Mouse (Mus musculus) midbrain, embryonic 14.5 days (tissue): ENCODE data around the gene Pole3. TPM values are rescaled to one million over a fixed set of nuclear protein-coding genes. Genes with fewer than 3 reads are reported as not detected.

Experiments
- ATAC-seq: fragments of 200-750 bp; cut with Nextera tagmentation; 2 replicates; pipeline ENCODE4 v1.8.0; 2017; ENCODE audit warnings: moderate number of reproducible peaks, moderate library complexity; ENCODE audit not compliant: low FRiP score, low TSS enrichment
- DNase-seq: peaks from one replicate; pipeline ENCODE4 v3.0.0-alpha.2; 2015
- H3K27ac ChIP-seq: fragments of 300-500 bp; sonication (generic); replicated peaks from 2 replicates; pipeline ENCODE4 v1.5.1; 2014; ENCODE audit warnings: mild to moderate bottlenecking, low read depth, low read length, moderate library complexity
- H3K27me3 ChIP-seq: fragments of 300-500 bp; sonication (generic); 2 replicates; pipeline ENCODE4 v1.6.1; 2014; ENCODE audit warnings: low read length, control low read depth, mixed read lengths; ENCODE audit not compliant: control insufficient read depth, insufficient read depth
- H3K36me3 ChIP-seq: fragments of 300-500 bp; sonication (generic); 2 replicates; pipeline ENCODE4 v1.6.1; 2014; ENCODE audit warnings: low read length, control low read depth; ENCODE audit not compliant: control insufficient read depth, insufficient read depth
- H3K4me1 ChIP-seq: fragments of 300-500 bp; sonication (generic); 2 replicates; pipeline ENCODE4 v1.6.1; 2014; ENCODE audit warnings: mild to moderate bottlenecking, antibody characterized with exemption, low read length, control low read depth; ENCODE audit not compliant: control insufficient read depth, insufficient read depth
- H3K4me2 ChIP-seq: fragments of 300-500 bp; sonication (generic); 2 replicates; pipeline ENCODE4 v1.6.1; 2014; ENCODE audit warnings: mild to moderate bottlenecking, low read length, moderate library complexity
- H3K4me3 ChIP-seq: fragments of 300-500 bp; sonication (generic); replicated peaks from 2 replicates; pipeline ENCODE4 v1.5.1; 2014; ENCODE audit warnings: low read depth, low read length
- H3K9ac ChIP-seq: fragments of 300-500 bp; sonication (generic); replicated peaks from 2 replicates; pipeline ENCODE4 v1.6.1; 2014; ENCODE audit warnings: mild to moderate bottlenecking, low read length, moderate library complexity
- H3K9me3 ChIP-seq: fragments of 300-500 bp; sonication (generic); 2 replicates; pipeline ENCODE4 v1.6.1; 2016; ENCODE audit warnings: low read length, control low read depth, mixed read lengths; ENCODE audit not compliant: control insufficient read depth
- WGBS: fragments of 180-500 bp; shearing (Covaris S2); extraction: QIAGEN DNeasy Blood & Tissue Kit; methylation state at CpG from one replicate; pipeline ENCODE4 v1.1.7; 2014; 5-methylcytosine and 5-hydroxymethylcytosine counted together
- polyA plus RNA-seq: library from polyadenylated mRNA; unstranded; fragments of >200 nt; fragmentation: Nextera tagmentation; extraction: Ambion mirVana; gene quantifications from 2 replicates; pipeline ENCODE4 v1.2.1, GENCODE M21; 2014

Pole3 gene
- polyA plus RNA-seq, result 50.9 and 63.5 TPM in 2 replicates

GRCm38 (mm10) chr4:62524651-62525488, at the start of gene Pole3, which contains the start of gene 4933430I17Rik:
Pole3 (minus strand) TSS chr4:62525068.
4933430I17Rik (plus strand) TSS chr4:62525369.
- under 1% methylated on average over 59 of the region's 59 CpGs for WGBS
- H3K27me3 ChIP-seq, result no peaks in the 10 kb centered on the region
- H3K36me3 ChIP-seq, result no peaks in the 10 kb centered on the region
- DNase-seq (peak; percentile 99), ATAC-seq (peak; percentile 98)
- peak within 1 kb of the TSS; percentile 88 for H3K4me2 ChIP-seq
- H3K9me3 ChIP-seq, result no peaks in the 10 kb centered on the region
- H3K27ac ChIP-seq, result peak within 1 kb of the TSS; percentile 96
- H3K9ac ChIP-seq, result peak within 1 kb of the TSS; percentile 80
- peaks cover 15% of the 10 kb centered on the region for H3K4me1 ChIP-seq
- peak within 1 kb of the TSS; percentile 71 for H3K4me3 ChIP-seq

- Histone ChIP-seq H3K4me1 (no peaks in the 10 kb centered on the region), H3K36me3 (no peaks in the 10 kb centered on the region), H3K27me3 (no peaks in the 10 kb centered on the region), H3K4me3 (no peak overlapping the region), H3K9ac (no peak overlapping the region), H3K27ac (no peak overlapping the region), H3K4me2 (no peak overlapping the region), H3K9me3 (no peaks in the 10 kb centered on the region)
- WGBS, result 85% methylated on average over 5 of the region's 5 CpGs
- no peak for DNase-seq
- ATAC-seq, result no peak
These were observed 45.2 kb upstream of the Pole3 start for GRCm38 (mm10) chr4:62570029-62570428.

GRCm38 (mm10) chr4:62569603-62570002, 44.7 kb upstream of the Pole3 start:
- Histone ChIP-seq H3K27me3 (no peaks in the 10 kb centered on the region), H3K27ac (no peak overlapping the region), H3K36me3 (no peaks in the 10 kb centered on the region), H3K9ac (no peak overlapping the region), H3K4me1 (no peaks in the 10 kb centered on the region), H3K9me3 (no peaks in the 10 kb centered on the region), H3K4me2 (no peak overlapping the region), H3K4me3 (no peak overlapping the region)
- DNase-seq (no peak), ATAC-seq (no peak)
- 94% methylated on average over 5 of the region's 5 CpGs for WGBS

GRCm38 (mm10) chr4:62568359-62568758, 43.5 kb upstream of the Pole3 start:
- Histone ChIP-seq H3K9me3 (no peaks in the 10 kb centered on the region), H3K27me3 (no peaks in the 10 kb centered on the region), H3K4me2 (no peak overlapping the region), H3K4me3 (no peak overlapping the region), H3K27ac (no peak overlapping the region), H3K4me1 (no peaks in the 10 kb centered on the region), H3K36me3 (no peaks in the 10 kb centered on the region), H3K9ac (no peak overlapping the region)
- ATAC-seq, result no peak
- no peak for DNase-seq
- whole genome bisulfite sequencing, result 93% methylated on average over 1 of the region's 1 CpGs

- no peak for ATAC-seq
- H3K9me3 ChIP-seq, result no peaks in the 10 kb centered on the region
- no peak overlapping the region for H3K9ac ChIP-seq
- H3K4me1 ChIP-seq, result no peaks in the 10 kb centered on the region
- no peaks in the 10 kb centered on the region for H3K36me3 ChIP-seq
- no peaks in the 10 kb centered on the region for H3K27me3 ChIP-seq
- H3K4me2 ChIP-seq, result no peak overlapping the region
- no peak overlapping the region for H3K27ac ChIP-seq
- WGBS, result 92% methylated on average over 6 of the region's 6 CpGs
- H3K4me3 ChIP-seq, result no peak overlapping the region
- no peak for DNase-seq
These were observed 42.8 kb upstream of the Pole3 start for GRCm38 (mm10) chr4:62567696-62568095.

- Histone ChIP-seq H3K4me2 (no peak overlapping the region), H3K9ac (no peak overlapping the region), H3K9me3 (no peaks in the 10 kb centered on the region), H3K27ac (no peak overlapping the region), H3K36me3 (no peaks in the 10 kb centered on the region), H3K4me1 (no peaks in the 10 kb centered on the region), H3K27me3 (no peaks in the 10 kb centered on the region), H3K4me3 (no peak overlapping the region)
- WGBS, result 90% methylated on average over 4 of the region's 4 CpGs
- no peak for ATAC-seq
- no peak for DNase-seq
These were observed 41.7 kb upstream of the Pole3 start for GRCm38 (mm10) chr4:62566530-62566929.

GRCm38 (mm10) chr4:62562006-62562405, 37.1 kb upstream of the Pole3 start:
- no peak for ATAC-seq
- DNase-seq, result no peak
- Histone ChIP-seq H3K27me3 (no peaks in the 10 kb centered on the region), H3K4me3 (no peak overlapping the region), H3K36me3 (no peaks in the 10 kb centered on the region), H3K9me3 (no peaks in the 10 kb centered on the region), H3K4me1 (no peaks in the 10 kb centered on the region), H3K9ac (no peak overlapping the region), H3K4me2 (no peak overlapping the region), H3K27ac (no peak overlapping the region; the same call in 1 of the 2 replicates)
- WGBS, result 88% methylated on average over 4 of the region's 4 CpGs

GRCm38 (mm10) chr4:62561630-62562001, 36.7 kb upstream of the Pole3 start:
- no peaks in the 10 kb centered on the region for H3K9me3 ChIP-seq
- H3K4me2 ChIP-seq, result no peak overlapping the region
- DNase-seq (no peak), ATAC-seq (peak; percentile 51; the same call in 1 of the 2 replicates)
- WGBS, result 48% methylated on average over 3 of the region's 3 CpGs
- no peaks in the 10 kb centered on the region for H3K36me3 ChIP-seq
- no peaks in the 10 kb centered on the region for H3K27me3 ChIP-seq
- H3K9ac ChIP-seq, result no peak overlapping the region; the same call in 1 of the 2 replicates
- H3K4me3 ChIP-seq, result no peak overlapping the region
- H3K27ac ChIP-seq, result peak overlapping the region; percentile 43
- H3K4me1 ChIP-seq, result no peaks in the 10 kb centered on the region
